In the genomic region with DNA sequence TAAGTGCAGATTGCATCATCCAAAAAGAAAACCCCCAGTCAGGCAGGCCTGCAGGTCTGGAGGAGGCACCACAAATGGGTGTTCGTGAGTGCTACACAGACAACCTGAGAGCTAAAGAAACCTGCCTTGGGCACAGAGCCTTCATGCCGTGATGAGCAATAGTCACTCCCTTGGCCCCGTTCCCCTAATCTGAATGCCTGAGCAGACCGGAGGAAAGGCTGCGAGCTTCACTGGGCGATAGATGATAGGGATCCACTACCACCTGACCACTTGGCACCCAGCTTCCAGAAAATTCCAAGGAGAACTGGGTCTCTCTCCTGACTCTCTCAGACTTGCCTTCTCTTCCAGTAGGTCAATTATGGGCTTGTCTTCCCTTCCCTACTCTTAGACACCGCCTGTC, we compare ENCODE assay signal across 15 mouse cellular contexts. TPM values are rescaled to one million over a fixed set of nuclear protein-coding genes. Genes with fewer than 3 reads are reported as not detected.
DNase-seq lines count a peak whose midpoint lies in the region; ATAC-seq lines count a peak whose summit lies in the region.
"Had no signal": no experiment of that assay in that cellular context is flagged by ENCODE, and none has a peak within 500 bp of the region (broad histone marks: within the 10 kb centered on the region; RNA-seq: fewer than 3 reads in every experiment).

No protein-coding gene starts in this region.

- peak; percentile 82 for DNase-seq in heart, adult 11 months
- DNase-seq in heart, adult 18-20 months, result no peak
- DNase-seq in urinary bladder, postnatal 14 days (ENCODE audit: low spot score), result peak; percentile 26
- DNase-seq in urinary bladder, postnatal 4 days (ENCODE audit: low spot score in 2 of 2), result no peak
- DNase-seq in cerebellum, postnatal 10 days, result peak; percentile 88 to 89
- DNase-seq in layer of hippocampus, adult 9-11 months, result no peak
- no peak for DNase-seq in ovary, adult 18-20 months (ENCODE audit: low spot score)
- DNase-seq: adrenal gland, postnatal 36 days; forebrain, postnatal 0 days; gastrocnemius, postnatal 14 days; kidney, postnatal 4 days; liver, postnatal 0 days had no signal

- no peak for ATAC-seq in granulocyte monocyte progenitor cell, adult 5-6 weeks (replicated peaks; ENCODE audit: poor library complexity, severe bottlenecking)
- ATAC-seq: forebrain, postnatal 0 days; intestine, postnatal 0 days; liver, postnatal 0 days; midbrain, embryonic 16.5 days had no signal

RNA-seq across cellular contexts. Expression of a gene that starts 24.2 kb away (rescaled TPM):
- under 1 TPM; 0.51 to 0.99 TPM for total RNA-seq in heart, adult 18-20 months (2021)
- not detected in 2 replicates for total RNA-seq in granulocyte monocyte progenitor cell, adult 5-6 weeks (2014; fragmentation: Nextera tagmentation)
- total RNA-seq in granulocyte monocyte progenitor cell, adult 5-6 weeks (2017), result not detected in 2 replicates

Comparison
In these comparisons a context has a peak if more than half of its experiments do, and no peak if none do; other contexts are left out.
1. DNase-seq: peak in heart, adult 11 months (single experiment), urinary bladder, postnatal 14 days (single experiment) and cerebellum, postnatal 10 days (2 of 2); none in heart, adult 18-20 months (0 of 2), urinary bladder, postnatal 4 days (0 of 2), layer of hippocampus, adult 9-11 months (single experiment) and ovary, adult 18-20 months (single experiment).